Mouse (Mus musculus) brain, adult 2 months (tissue): Measurements from ENCODE around the gene Fgfr2.

Experiments
- DNase-seq: peaks from one replicate; pipeline ENCODE4 v3.0.0; 2011; ENCODE audit warnings: low read depth, low spot score

Gene Fgfr2

GRCm38 (mm10) chr7:132236789-132237188, 886.4 kb downstream of the Fgfr2 start:
- DNase-seq: no peak

- DNase-seq: no peak
These were observed 888.9 kb downstream of the Fgfr2 start for GRCm38 (mm10) chr7:132234250-132234649.

DNA sequence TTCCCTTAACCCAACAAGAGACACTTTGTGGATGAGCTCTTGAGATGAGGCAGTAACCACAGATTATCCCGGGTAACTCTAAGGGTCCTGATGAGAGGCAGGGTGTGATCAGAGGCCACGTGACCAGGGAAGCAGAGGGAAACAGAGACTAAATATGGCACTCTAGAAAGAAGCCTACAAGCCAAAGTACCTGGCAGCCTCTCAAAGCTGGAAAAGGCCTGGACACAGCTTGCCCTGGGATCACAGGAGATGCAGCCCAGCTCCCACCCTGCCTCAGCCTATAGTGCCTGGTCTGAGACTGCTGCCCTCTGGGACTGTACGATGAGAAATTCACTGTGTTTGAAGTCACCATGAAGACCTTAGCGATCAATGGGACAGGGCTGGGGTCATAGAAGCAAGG, 889.4 kb downstream of the Fgfr2 start:
- peak; percentile 45 for DNase-seq

- DNase-seq: no peak
These were observed 890.2 kb downstream of the Fgfr2 start for GRCm38 (mm10) chr7:132232937-132233336.

- no peak for DNase-seq
These were observed 891.7 kb downstream of the Fgfr2 start for GRCm38 (mm10) chr7:132231476-132231875.

DNA sequence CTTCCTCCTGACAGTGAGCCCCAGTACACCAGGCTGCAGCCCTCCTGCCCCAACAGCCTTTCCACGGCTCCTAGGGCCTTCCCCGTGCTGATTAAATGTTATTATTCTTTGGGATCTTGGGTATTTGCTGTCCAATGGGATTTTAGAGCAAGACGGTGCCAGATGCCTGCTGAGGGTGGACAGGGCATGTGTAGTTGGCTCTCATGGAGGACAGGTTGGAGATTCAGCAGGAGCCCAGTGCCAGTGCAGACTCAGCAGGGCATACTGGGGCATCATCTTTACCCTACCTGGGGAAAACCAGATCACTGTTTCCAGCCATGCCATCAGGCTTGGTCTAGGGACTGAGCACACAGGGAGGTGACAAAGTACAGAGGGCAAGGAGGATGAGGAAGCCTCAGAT, 892.2 kb downstream of the Fgfr2 start:
- peak; percentile 94 for DNase-seq

- DNase-seq: no peak
These were observed 896.0 kb downstream of the Fgfr2 start for GRCm38 (mm10) chr7:132227075-132227640.

DNA sequence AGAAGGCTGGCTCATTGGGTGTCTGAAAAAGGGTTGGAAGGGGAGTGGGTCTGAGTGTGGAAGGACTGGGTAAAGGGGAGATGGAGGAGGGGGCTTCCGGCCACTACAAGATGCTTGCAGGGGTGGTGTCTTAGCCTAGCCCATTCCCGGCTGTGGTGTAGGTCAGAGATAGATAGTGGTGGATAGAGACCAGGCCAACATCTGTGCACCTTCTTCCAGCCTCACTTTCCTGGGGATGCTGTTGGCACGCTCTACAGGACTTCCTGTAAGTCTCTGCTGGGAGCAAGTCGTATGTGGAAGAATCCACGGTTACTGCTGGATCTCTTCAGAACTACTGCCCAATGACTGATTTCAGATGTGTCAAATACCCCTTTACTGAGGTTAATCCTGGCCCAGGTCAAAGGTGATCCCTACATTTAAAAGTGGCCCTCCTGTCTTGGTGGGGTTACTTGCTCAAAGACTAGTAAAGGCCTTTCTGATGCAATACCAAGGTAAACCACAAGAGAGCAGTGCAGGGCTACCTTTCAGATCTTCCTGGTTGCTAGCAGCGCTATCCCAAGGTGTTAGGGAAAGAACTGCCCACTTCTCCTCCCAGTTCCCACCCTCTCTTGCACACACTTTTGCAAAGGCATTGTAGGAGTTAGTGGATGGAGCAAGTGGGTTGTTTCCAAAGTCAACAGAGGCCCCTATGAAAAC, 896.6 kb downstream of the Fgfr2 start:
- peak; percentile 93 for DNase-seq

DNA sequence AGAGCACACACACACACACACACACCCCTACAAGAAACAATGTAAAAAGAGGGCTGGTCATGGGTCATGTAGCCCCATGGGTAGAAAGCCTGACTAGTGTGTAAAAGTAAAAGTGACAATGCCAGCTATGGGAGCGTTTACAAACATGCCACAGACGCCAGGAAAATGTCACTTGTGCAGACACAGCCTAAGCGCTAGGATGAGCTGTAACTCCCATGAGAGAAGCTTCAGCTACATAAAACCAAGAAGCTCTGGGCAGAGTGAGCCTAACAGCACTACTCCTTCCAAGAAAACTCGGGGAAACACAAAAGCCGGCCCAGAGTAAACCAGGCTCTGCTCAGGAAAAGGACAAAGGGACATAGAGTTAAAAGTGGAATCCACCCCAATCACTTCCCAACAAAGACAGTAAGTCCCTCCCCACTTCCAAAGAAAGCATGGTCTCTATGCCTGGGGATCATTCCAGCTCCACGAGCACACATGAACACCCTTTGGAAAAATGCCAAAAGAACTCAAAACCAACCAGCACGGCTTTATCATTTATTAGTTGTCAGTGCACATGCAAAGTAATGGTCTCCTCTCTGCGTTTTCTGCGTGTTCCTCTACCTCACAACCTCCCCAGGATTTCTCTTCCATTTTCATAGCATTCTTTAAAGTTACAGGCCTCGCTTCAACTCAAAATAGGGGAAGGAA, 899.6 kb downstream of the Fgfr2 start:
- no peak for DNase-seq

- no peak for DNase-seq
These were observed 909.1 kb downstream of the Fgfr2 start for GRCm38 (mm10) chr7:132214031-132214430.

DNA sequence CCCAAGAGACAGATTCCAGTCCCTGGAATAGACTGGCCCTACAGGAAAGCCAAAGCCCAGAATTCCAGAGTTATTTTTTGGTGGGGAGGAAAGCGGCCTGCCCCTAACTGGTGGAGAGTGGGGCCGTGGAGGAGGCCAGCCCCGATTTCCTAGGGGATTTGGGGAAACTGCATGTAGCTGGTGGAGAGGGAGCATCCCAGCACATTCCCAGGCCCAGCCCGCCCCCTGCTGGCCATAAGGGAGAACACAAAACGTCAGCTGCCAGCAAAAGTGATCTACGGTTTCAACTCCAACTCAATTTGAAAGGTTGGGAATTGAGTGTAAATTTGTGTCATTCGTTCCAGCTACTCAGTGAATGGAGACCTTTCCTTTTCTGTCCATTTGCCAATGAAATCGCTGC, 909.7 kb downstream of the Fgfr2 start:
- peak; percentile 85 for DNase-seq

DNA sequence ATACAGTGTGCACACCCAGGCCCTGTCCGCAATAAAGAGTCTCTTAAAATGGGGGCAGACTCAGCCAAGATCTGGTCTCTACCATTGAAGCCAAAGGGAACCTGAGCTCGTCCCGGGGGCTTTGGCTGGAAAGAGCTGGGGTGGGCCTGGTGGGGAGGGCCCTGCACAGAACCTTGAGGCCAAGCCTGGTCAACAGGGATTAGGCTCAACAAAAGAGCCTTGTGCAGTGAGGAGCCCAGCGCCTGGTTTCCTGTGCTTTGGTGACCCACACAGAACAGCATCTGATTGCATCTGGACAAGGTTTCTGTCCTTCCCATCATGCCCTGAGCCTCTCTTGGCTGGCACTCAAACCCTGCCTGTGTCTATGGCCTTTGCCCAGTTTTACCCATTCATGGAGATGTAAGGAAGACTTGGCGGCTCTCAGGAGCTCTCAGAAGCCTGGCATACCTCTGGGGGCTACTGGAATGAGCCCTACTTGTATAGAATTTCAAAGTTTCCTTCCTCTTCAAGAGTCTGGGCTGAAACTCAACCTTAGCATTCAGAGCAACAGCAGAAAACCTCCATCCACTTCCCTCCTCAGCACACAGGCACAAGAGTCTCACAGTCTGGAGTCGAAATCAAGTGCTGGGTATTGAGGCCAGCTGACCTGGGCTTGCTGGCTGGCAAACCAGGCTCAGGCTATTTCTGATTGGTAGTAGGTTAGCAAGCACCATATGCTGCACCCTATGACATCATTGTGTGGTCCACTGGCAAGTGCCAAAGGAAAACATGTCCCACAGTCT, 911.0 kb downstream of the Fgfr2 start:
- DNase-seq: peak; percentile 98

- DNase-seq: no peak
These were observed 912.5 kb downstream of the Fgfr2 start for GRCm38 (mm10) chr7:132210616-132211015.

DNA sequence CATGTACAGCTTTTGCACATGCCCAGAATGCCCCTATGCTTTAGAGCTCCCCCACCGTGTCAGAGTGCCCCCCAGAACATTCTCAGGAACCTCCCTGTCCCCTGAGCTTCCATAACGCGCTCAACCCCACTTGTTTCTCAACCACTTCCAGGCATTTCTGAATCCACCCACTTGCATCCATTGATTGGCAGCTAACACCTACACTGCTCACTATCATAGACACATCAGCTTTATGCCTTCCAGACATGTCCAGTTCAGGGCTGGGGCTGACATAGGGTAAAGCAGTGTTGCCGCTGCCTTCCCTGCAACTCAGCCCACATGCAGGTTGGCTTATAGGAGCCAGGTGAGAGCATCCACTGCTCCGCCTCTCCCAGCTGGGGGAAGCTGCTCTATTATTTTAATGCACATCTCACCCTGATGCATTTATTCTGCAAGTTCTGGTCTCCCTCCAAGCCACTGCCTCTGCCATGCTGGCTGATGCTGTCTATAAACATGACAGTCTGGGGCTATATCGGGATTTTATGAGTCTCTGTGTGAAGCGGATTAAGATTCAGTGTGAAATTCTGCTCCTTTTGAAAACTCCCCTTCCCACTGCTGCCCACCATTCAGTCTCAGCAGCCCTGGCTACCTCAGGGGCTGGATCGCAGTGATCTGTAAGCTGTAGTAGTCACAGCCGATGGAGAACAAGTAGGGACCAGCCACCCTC, 914.1 kb downstream of the Fgfr2 start:
- peak; percentile 83 for DNase-seq

GRCm38 (mm10) chr7:132204073-132204612, 919.0 kb downstream of the Fgfr2 start:
- DNase-seq: no peak

DNA sequence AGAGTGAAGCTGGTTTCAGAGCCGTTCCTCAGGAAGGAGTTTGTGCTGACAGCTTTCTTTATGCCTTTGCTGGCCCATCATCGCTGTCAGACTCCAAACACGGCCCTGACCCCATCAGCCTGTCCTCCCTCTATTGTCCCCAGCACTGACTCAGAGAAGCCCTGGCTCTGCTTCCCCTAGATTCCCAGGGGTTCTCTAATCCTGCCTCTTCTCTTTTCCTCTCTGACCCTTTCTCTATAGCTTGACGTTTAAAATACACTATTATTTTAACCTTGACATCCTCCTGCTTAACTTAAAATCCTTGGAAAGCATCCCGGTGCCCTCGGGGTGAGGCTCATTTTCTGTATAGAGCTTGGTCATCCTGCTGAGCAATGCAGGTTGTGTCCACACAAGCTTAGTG, 923.5 kb downstream of the Fgfr2 start:
- no peak for DNase-seq

DNA sequence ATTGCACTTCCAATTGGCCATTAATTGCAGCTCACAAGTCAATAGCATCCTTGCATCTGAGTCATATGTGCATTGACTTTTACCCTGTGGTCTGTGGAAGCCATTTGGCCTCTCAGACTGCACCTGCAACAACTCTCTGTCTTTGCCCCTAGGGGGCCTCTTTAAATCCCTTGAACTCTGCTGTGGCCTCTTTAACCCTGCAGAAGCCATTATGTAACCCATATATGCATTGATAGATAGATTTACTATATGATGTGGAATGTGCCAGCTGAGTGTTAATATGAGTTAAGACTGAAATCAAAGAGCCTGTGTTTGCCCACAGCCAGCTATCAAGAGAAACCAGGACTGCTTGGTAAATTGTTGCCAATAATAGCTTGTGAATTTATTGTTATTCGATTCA, 924.3 kb downstream of the Fgfr2 start:
- DNase-seq: no peak

- DNase-seq: no peak
These were observed 925.2 kb downstream of the Fgfr2 start for GRCm38 (mm10) chr7:132197817-132198475.

DNA sequence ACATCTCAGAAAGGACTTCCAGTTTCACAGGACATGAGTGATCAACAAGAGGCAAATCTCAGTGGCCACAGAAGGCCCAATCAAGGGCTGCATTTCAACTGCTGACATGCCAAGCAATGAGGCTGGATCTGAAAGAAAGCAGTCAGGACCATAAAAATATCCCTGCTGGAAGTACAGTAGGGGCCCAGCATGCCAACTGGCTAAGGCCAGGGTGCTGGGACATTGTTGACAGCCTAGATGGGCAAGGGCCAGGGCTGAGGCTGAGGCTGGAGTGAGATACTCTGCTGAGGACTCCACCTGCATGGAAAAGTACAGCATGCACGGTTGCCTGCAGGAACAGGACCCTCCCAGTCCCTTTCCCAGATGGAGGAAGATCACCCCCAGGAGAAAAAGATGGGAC, 926.6 kb downstream of the Fgfr2 start:
- DNase-seq: no peak

DNA sequence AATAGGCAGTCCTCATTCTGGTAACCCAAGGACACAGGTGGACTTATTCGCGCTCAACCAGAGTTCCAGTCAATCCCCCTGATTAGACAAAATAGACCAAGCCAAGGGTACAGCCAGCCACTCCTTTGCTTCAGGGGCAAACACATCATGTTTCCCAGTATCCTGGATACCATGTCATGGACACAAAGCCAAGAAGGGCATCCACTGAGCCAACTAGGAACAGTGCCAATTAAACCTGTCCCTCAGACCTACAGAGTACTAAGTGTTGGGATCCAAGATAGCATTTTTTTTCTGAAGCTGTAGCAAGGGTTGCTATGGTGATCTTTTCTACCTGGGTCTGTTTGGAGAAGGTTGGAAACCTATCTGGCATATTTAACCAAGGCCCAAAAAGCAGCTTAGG, 929.5 kb downstream of the Fgfr2 start:
- DNase-seq: peak; percentile 53

DNA sequence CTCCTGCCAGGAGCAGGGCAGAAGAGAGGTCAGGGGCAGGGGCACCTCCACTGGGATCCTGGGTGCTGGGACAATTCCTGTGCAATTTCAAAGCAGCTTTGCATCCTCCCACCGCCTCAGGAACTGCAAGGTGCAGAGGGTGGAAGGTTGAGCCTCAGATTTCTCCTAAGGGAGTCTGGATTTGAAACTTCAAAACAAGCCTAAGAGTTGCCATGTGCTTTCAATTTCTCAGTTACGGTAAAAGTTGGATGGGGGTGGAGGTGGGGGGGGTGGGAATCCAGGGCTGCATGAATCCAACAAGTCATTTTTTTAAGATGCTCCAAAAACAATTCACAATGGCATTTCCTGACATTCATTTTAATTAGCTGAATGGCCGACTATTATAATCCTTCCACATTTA, 935.7 kb downstream of the Fgfr2 start:
- DNase-seq: no peak
